Mouse (Mus musculus): ENCODE measurements around the gene Hspb1. TPM values are rescaled to one million over a fixed set of nuclear protein-coding genes. Genes with fewer than 3 reads are reported as not detected.

The Hspb1 gene
- 1 to 10 TPM in 1 of 26 experiments, not detected in 25; 7.5 TPM for total RNA-seq (2018; cell fraction: chromatin; rRNA removed)
- total RNA-seq (2018; cell fraction: cytosol; rRNA removed) = 1 to 10 TPM in 1 of 26 experiments, under 1 TPM in 15, not detected in 10; 0.14 to 1.1 (median 0.39) TPM
- under 1 TPM in 1 of 26 experiments, not detected in 25; 0.70 TPM for total RNA-seq (2018; cell fraction: nucleus; rRNA removed)
- polyA plus RNA-seq (2018) = 0.23 to 0.43 TPM in 2 of 3 replicates, not detected in the other

GRCm38 (mm10) chr5:135887675-135888102, at the start of gene Hspb1:
Hspb1 (plus strand) TSS chr5:135887919.
- Histone ChIP-seq H3K36me3 (ENCODE audit: inconsistent target) (no peaks in the 10 kb centered on the region), H3K79me2 (ENCODE audit: inconsistent target) (no peaks in the 10 kb centered on the region), H3K27ac (no peak within 1 kb of the TSS), H3K4me3 (ENCODE audit: inconsistent target) (no peak within 1 kb of the TSS)
- 4% methylated on average over 17 of the region's 24 CpGs for WGBS (ENCODE audit: missing documents)

DNA sequence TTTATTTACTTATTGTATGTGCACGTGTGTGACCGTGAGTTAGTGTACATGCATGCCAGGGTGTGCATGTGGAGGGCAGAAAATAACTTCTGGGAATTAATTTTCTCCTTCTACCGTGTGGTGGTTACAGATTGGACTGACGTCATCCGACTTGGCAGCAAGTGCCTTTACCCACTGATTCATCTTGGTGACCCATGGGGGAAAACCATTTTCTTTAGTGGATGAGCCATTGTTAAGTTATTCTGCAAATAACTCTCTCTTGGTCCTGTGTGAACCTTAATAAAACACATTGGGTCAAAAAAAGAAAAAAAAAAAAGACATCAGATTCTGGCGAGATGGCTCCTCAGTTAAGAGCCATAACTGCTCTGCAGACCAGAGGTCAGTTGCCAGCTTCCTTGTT, 46.1 kb upstream of the Hspb1 start:
- no peaks in the 10 kb centered on the region for H3K36me3 ChIP-seq (ENCODE audit: inconsistent target)
- no peaks in the 10 kb centered on the region for H3K79me2 ChIP-seq (ENCODE audit: inconsistent target)
- 77% methylated on average over 6 of the region's 6 CpGs for WGBS (ENCODE audit: missing documents)
- H3K27ac ChIP-seq = no peak overlapping the region
- H3K4me3 ChIP-seq (ENCODE audit: inconsistent target) = no peak overlapping the region

GRCm38 (mm10) chr5:135843418-135843817, 44.3 kb upstream of the Hspb1 start:
- Histone ChIP-seq H3K36me3 (ENCODE audit: inconsistent target) (no peaks in the 10 kb centered on the region), H3K4me3 (ENCODE audit: inconsistent target) (no peak overlapping the region), H3K79me2 (ENCODE audit: inconsistent target) (no peaks in the 10 kb centered on the region), H3K27ac (no peak overlapping the region)
- 26% methylated on average over 5 of the region's 5 CpGs for WGBS (ENCODE audit: missing documents)

GRCm38 (mm10) chr5:135845676-135846320, 41.9 kb upstream of the Hspb1 start:
- Histone ChIP-seq H3K79me2 (ENCODE audit: inconsistent target) (no peaks in the 10 kb centered on the region), H3K4me3 (ENCODE audit: inconsistent target) (no peak overlapping the region), H3K27ac (no peak overlapping the region), H3K36me3 (ENCODE audit: inconsistent target) (no peaks in the 10 kb centered on the region)
- 85% methylated on average over 13 of the region's 13 CpGs for WGBS (ENCODE audit: missing documents)

DNA sequence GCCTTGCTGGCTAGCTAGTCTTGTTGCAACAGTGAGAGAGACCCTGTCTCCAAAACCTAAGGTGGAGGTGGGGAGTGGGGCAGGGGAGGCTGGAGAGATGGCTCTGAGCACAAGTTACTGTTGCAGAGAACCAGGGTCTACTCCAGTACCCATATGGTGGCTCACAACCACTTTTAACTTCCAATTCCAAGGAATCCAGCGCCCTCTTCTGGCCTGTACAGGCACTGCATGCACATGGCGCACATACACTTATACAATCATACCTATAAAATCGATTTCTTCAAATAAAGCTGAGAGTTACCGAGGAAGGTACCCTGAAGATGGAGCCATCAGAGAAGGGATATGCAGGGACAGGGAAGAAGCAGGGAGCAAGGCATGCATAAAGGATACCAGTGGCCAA, 40.3 kb upstream of the Hspb1 start:
- H3K36me3 ChIP-seq (ENCODE audit: inconsistent target) = no peaks in the 10 kb centered on the region
- H3K79me2 ChIP-seq (ENCODE audit: inconsistent target) = no peaks in the 10 kb centered on the region
- H3K27ac ChIP-seq = no peak overlapping the region
- WGBS (ENCODE audit: missing documents) = 73% methylated on average over 4 of the region's 4 CpGs
- H3K4me3 ChIP-seq (ENCODE audit: inconsistent target) = no peak overlapping the region

DNA sequence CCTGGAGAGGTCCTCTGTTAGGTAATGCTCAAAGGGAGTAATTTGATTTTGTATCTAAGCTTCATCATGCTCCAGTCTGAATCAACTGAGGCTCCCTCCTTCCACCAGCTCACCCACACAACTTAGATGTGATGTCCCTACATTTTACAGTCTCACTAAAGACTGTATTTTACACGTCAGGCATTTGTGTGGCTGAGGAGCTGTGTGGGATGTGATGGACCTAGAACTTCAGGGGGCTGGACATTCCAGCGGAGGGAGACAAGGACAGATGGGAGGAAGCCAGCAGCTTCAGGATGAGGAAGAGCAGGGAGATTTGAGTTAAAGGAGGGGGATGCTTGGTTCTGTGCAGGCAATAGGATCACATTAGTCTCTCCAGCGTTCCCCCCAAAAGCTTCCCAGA, 39.8 kb upstream of the Hspb1 start:
- H3K27ac ChIP-seq = no peak overlapping the region
- H3K4me3 ChIP-seq (ENCODE audit: inconsistent target) = no peak overlapping the region
- H3K79me2 ChIP-seq (ENCODE audit: inconsistent target) = no peaks in the 10 kb centered on the region
- no peaks in the 10 kb centered on the region for H3K36me3 ChIP-seq (ENCODE audit: inconsistent target)
- WGBS (ENCODE audit: missing documents) = 93% methylated on average over 3 of the region's 3 CpGs

GRCm38 (mm10) chr5:135851024-135851423, 36.7 kb upstream of the Hspb1 start:
- Histone ChIP-seq H3K79me2 (ENCODE audit: inconsistent target) (no peaks in the 10 kb centered on the region), H3K4me3 (ENCODE audit: inconsistent target) (no peak overlapping the region), H3K36me3 (ENCODE audit: inconsistent target) (no peaks in the 10 kb centered on the region), H3K27ac (no peak overlapping the region)
- WGBS (ENCODE audit: missing documents) = 6% methylated on average over 15 of the region's 15 CpGs

GRCm38 (mm10) chr5:135851481-135851880, 36.2 kb upstream of the Hspb1 start:
- WGBS (ENCODE audit: missing documents) = 0% methylated on average over 2 of the region's 14 CpGs
- Histone ChIP-seq H3K27ac (no peak overlapping the region), H3K4me3 (ENCODE audit: inconsistent target) (no peak overlapping the region), H3K79me2 (ENCODE audit: inconsistent target) (no peaks in the 10 kb centered on the region), H3K36me3 (ENCODE audit: inconsistent target) (no peaks in the 10 kb centered on the region)

- no peak overlapping the region for H3K27ac ChIP-seq
- H3K36me3 ChIP-seq (ENCODE audit: inconsistent target) = no peaks in the 10 kb centered on the region
- H3K4me3 ChIP-seq (ENCODE audit: inconsistent target) = no peak overlapping the region
- H3K79me2 ChIP-seq (ENCODE audit: inconsistent target) = no peaks in the 10 kb centered on the region
- WGBS (ENCODE audit: missing documents) = 6% methylated on average over 10 of the region's 10 CpGs
These were observed 35.3 kb upstream of the Hspb1 start for GRCm38 (mm10) chr5:135852421-135852820.

DNA sequence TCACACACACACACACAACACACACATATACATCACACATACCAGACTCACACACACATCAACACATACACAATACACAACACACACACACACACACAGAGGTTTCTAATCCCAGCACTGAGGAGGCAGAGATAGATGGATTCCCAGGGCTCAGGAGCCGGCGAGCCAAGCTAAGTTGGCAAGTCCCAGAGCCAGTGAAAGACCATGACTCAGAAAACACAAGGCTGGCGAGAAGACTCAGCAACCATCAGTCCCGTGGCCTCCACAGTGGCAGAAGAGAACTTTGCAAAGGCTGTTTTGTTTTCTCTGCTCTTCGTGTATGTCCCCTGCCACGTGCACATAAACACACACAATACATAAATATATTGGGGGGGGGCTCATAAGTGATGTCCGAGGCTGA, 34.0 kb upstream of the Hspb1 start:
- H3K4me3 ChIP-seq (ENCODE audit: inconsistent target) = no peak overlapping the region
- WGBS (ENCODE audit: missing documents) = 49% methylated on average over 7 of the region's 7 CpGs
- H3K27ac ChIP-seq = no peak overlapping the region
- no peaks in the 10 kb centered on the region for H3K36me3 ChIP-seq (ENCODE audit: inconsistent target)
- H3K79me2 ChIP-seq (ENCODE audit: inconsistent target) = no peaks in the 10 kb centered on the region

GRCm38 (mm10) chr5:135855156-135855555, 32.6 kb upstream of the Hspb1 start:
- Histone ChIP-seq H3K36me3 (ENCODE audit: inconsistent target) (no peaks in the 10 kb centered on the region), H3K4me3 (ENCODE audit: inconsistent target) (no peak overlapping the region), H3K79me2 (ENCODE audit: inconsistent target) (no peaks in the 10 kb centered on the region), H3K27ac (no peak overlapping the region)
- 0% methylated on average over 2 of the region's 4 CpGs for WGBS (ENCODE audit: missing documents)

DNA sequence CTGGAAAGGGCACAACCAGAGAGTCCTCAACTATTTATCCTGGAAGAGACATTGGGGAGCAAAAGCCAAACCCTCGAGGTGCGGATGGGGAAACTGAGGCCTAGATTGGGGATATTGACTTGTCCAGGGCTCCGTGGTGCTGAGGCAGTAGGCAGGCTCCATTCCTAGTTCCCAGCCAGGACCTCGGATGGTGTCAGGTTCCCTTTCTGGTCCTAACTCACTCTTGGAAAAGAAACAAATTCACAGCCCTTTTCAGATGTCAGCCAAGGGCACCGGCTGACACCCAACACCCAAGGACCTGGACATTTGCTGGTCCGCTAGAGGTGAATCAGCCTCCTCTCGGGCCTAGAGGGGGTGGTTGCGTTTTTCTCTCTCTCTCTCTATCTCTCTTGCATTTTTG, 21.1 kb upstream of the Hspb1 start:
- H3K27ac ChIP-seq = no peak overlapping the region
- H3K79me2 ChIP-seq (ENCODE audit: inconsistent target) = no peaks in the 10 kb centered on the region
- H3K4me3 ChIP-seq (ENCODE audit: inconsistent target) = no peak overlapping the region
- 63% methylated on average over 8 of the region's 8 CpGs for WGBS (ENCODE audit: missing documents)
- no peaks in the 10 kb centered on the region for H3K36me3 ChIP-seq (ENCODE audit: inconsistent target)

GRCm38 (mm10) chr5:135867637-135868593, 19.8 kb upstream of the Hspb1 start:
- Histone ChIP-seq H3K27ac (no peak overlapping the region), H3K36me3 (ENCODE audit: inconsistent target) (no peaks in the 10 kb centered on the region), H3K79me2 (ENCODE audit: inconsistent target) (no peaks in the 10 kb centered on the region), H3K4me3 (ENCODE audit: inconsistent target) (no peak overlapping the region)
- WGBS (ENCODE audit: missing documents) = 5% methylated on average over 55 of the region's 89 CpGs

DNA sequence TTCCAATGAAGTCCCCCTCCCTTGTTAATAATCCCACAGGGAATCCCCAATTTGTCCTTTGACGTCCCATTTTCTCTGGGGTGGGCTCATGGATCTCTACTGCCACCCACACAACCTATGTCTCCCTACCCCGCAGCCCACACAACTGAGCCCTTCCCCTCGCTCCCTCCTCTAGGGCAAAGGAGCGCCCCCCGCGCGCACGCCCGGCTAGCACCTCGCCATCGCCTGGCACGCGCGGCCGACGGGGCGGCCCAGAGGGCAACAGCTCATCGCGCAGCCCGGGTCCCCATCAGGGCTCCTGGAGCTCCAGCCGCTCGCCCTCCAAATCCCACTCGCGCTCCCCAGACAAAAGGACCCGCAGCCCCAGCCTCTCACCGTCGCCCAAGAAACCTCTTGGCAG, 19.1 kb upstream of the Hspb1 start:
- 15% methylated on average over 19 of the region's 27 CpGs for WGBS (ENCODE audit: missing documents)
- no peak overlapping the region for H3K27ac ChIP-seq
- H3K36me3 ChIP-seq (ENCODE audit: inconsistent target) = no peaks in the 10 kb centered on the region
- H3K79me2 ChIP-seq (ENCODE audit: inconsistent target) = no peaks in the 10 kb centered on the region
- H3K4me3 ChIP-seq (ENCODE audit: inconsistent target) = no peak overlapping the region

All from macrophage (primary cell).